Mouse (Mus musculus) C2C12 (cell line): ENCODE measurements at regions not wholly inside any gene's neighbourhood (a gene's known extent, or its start where the extent isn't known, plus 50 kb on each side); places are given as distances from the start of the nearest gene placed in this dataset.

Source experiments
- CTCF ChIP-seq: IDR thresholded peaks from one replicate; pipeline ENCODE4 v1.5.1; 2011; ENCODE audit not compliant: control insufficient read depth, insufficient read depth, insufficient read length
- FOSL1 ChIP-seq: IDR thresholded peaks from one replicate; pipeline ENCODE4 v1.8.0; 2011; ENCODE audit warnings: mild to moderate bottlenecking, low read length; ENCODE audit not compliant: poor library complexity, insufficient read depth, severe bottlenecking
- MAX ChIP-seq: IDR thresholded peaks from one replicate; pipeline ENCODE4 v1.6.1; 2011; ENCODE audit warnings: mild to moderate bottlenecking, control low read depth
- USF1 ChIP-seq: IDR thresholded peaks from one replicate; pipeline ENCODE4 v1.6.1; 2011; ENCODE audit warnings: low read depth, mild to moderate bottlenecking, control low read depth, moderate library complexity

GRCm38 (mm10) chr4:131567241-131567640, 270.8 kb downstream of the Ptpru start:
- no peak for TF ChIP-seq CTCF
- no peak for TF ChIP-seq MAX
- no peak for TF ChIP-seq FOSL1
- TF ChIP-seq USF1, result no peak
